Mouse (Mus musculus) hindbrain, postnatal 0 days (tissue): Measurements from ENCODE around the gene Lmo7. TPM values are rescaled to one million over a fixed set of nuclear protein-coding genes. Genes with fewer than 3 reads are reported as not detected.

Experiments used
- ATAC-seq: fragments of 200-750 bp; cut with Nextera tagmentation; 2 replicates; pipeline ENCODE4 v1.8.0; 2017; ENCODE audit warnings: mild to moderate bottlenecking, moderate TSS enrichment, moderate library complexity
- DNase-seq: peaks from one replicate; pipeline ENCODE4 v3.0.0-alpha.2; 2015; ENCODE audit warnings: low spot score
- H3K27ac ChIP-seq: fragments of 300-500 bp; sonication (generic); 2 replicates; pipeline ENCODE4 v1.5.1; 2014; ENCODE audit warnings: mild to moderate bottlenecking
- H3K27me3 ChIP-seq: fragments of 300-500 bp; sonication (generic); 2 replicates; pipeline ENCODE4 v1.6.1; 2014; ENCODE audit warnings: low read length, mixed read lengths; ENCODE audit not compliant: insufficient read depth
- H3K36me3 ChIP-seq: fragments of 300-500 bp; sonication (generic); 2 replicates; pipeline ENCODE4 v1.6.1; 2014; ENCODE audit warnings: low read length, mixed read lengths; ENCODE audit not compliant: insufficient read depth
- H3K4me1 ChIP-seq: fragments of 300-500 bp; sonication (generic); 2 replicates; pipeline ENCODE4 v1.6.1; 2014; ENCODE audit warnings: antibody characterized with exemption, low read length, mixed read lengths; ENCODE audit not compliant: insufficient read depth
- H3K4me2 ChIP-seq: fragments of 300-500 bp; sonication (generic); 2 replicates; pipeline ENCODE4 v1.6.1; 2014; ENCODE audit warnings: low read depth, mild to moderate bottlenecking, low read length, moderate library complexity, mixed read lengths
- H3K4me3 ChIP-seq: fragments of 300-500 bp; sonication (generic); 2 replicates; pipeline ENCODE4 v1.5.1; 2014; ENCODE audit warnings: low read length
- H3K9ac ChIP-seq: fragments of 300-500 bp; sonication (generic); replicated peaks from 2 replicates; pipeline ENCODE4 v1.6.1; 2014; ENCODE audit warnings: mild to moderate bottlenecking, low read length, moderate library complexity, mixed read lengths
- H3K9me3 ChIP-seq: fragments of 300-500 bp; sonication (generic); 2 replicates; pipeline ENCODE4 v1.6.1; 2016; ENCODE audit warnings: low read length, mixed read lengths
- CTCF ChIP-seq: IDR thresholded peaks from 2 replicates; pipeline ENCODE4 v1.5.1; 2016; ENCODE audit warnings: antibody characterized with exemption, control low read depth, low read depth
- WGBS: fragments of 180-500 bp; shearing (Covaris S2); extraction: QIAGEN DNeasy Blood & Tissue Kit; methylation state at CpG from one replicate; pipeline ENCODE4 v1.1.7; 2014; 5-methylcytosine and 5-hydroxymethylcytosine counted together
- polyA plus RNA-seq: library from polyadenylated mRNA; unstranded; fragments of >200 nt; fragmentation: Nextera tagmentation; extraction: Ambion mirVana; gene quantifications from 2 replicates; pipeline ENCODE4 v1.2.1, GENCODE M21; 2015
- total RNA-seq: library from RNA; depleted of rRNA; stranded (reverse); fragments of >200 nt; gene quantifications from 2 replicates; pipeline ENCODE4 v1.2.3, GENCODE M21; 2014

Gene Lmo7
- total and polyA plus RNA-seq, 2 experiments from 2014 or later = 2.3 to 10.6 TPM

GRCm38 (mm10) chr14:101933551-101933950 is 203.8 kb downstream of the Lmo7 start:
- WGBS = 76% methylated on average over 9 of the region's 9 CpGs
- TF ChIP-seq CTCF = no peak
- no peaks in the 10 kb centered on the region for H3K9me3 ChIP-seq
- H3K4me1 ChIP-seq = no peaks in the 10 kb centered on the region
- DNase-seq = no peak
- H3K27ac ChIP-seq = no peak overlapping the region
- H3K4me3 ChIP-seq = no peak overlapping the region
- H3K9ac ChIP-seq = no peak overlapping the region
- H3K4me2 ChIP-seq = no peak overlapping the region
- H3K27me3 ChIP-seq = no peaks in the 10 kb centered on the region
- no peaks in the 10 kb centered on the region for H3K36me3 ChIP-seq
- ATAC-seq = no peak

GRCm38 (mm10) chr14:101942971-101943370 is 213.2 kb downstream of the Lmo7 start:
- H3K4me2 ChIP-seq = peak overlapping the region; percentile 45
- WGBS = 7% methylated on average over 4 of the region's 4 CpGs
- DNase-seq (peak; percentile 83), ATAC-seq (peak; percentile 55)
- H3K27me3 ChIP-seq = no peaks in the 10 kb centered on the region
- H3K4me3 ChIP-seq = no peak overlapping the region
- peak; percentile 87 for TF ChIP-seq CTCF
- no peaks in the 10 kb centered on the region for H3K4me1 ChIP-seq
- no peaks in the 10 kb centered on the region for H3K9me3 ChIP-seq
- no peak overlapping the region for H3K27ac ChIP-seq
- no peaks in the 10 kb centered on the region for H3K36me3 ChIP-seq
- H3K9ac ChIP-seq = no peak overlapping the region

- no peaks in the 10 kb centered on the region for H3K4me1 ChIP-seq
- ATAC-seq (peak; percentile 69), DNase-seq (peak; percentile 84)
- no peak overlapping the region for H3K4me3 ChIP-seq
- no peaks in the 10 kb centered on the region for H3K27me3 ChIP-seq
- no peaks in the 10 kb centered on the region for H3K36me3 ChIP-seq
- H3K9ac ChIP-seq = no peak overlapping the region
- no peak overlapping the region for H3K27ac ChIP-seq
- H3K9me3 ChIP-seq = no peaks in the 10 kb centered on the region
- peak overlapping the region; percentile 16 for H3K4me2 ChIP-seq
- 45% methylated on average over 21 of the region's 21 CpGs for WGBS
- peak; percentile 87 for TF ChIP-seq CTCF
Measured at GRCm38 (mm10) chr14:101946711-101947516, 217.2 kb downstream of the Lmo7 start.

GRCm38 (mm10) chr14:101949114-101949513 is 219.4 kb downstream of the Lmo7 start:
- Histone ChIP-seq H3K4me2 (no peak overlapping the region), H3K4me3 (no peak overlapping the region), H3K27ac (no peak overlapping the region), H3K36me3 (no peaks in the 10 kb centered on the region), H3K27me3 (no peaks in the 10 kb centered on the region), H3K9ac (no peak overlapping the region), H3K4me1 (no peaks in the 10 kb centered on the region), H3K9me3 (no peaks in the 10 kb centered on the region)
- TF ChIP-seq CTCF = peak; percentile 65
- DNase-seq (peak; percentile 60), ATAC-seq (0 out of 2 replicates have a peak, but pooled peaks have one; percentile 27)
- 56% methylated on average over 2 of the region's 2 CpGs for WGBS

DNA sequence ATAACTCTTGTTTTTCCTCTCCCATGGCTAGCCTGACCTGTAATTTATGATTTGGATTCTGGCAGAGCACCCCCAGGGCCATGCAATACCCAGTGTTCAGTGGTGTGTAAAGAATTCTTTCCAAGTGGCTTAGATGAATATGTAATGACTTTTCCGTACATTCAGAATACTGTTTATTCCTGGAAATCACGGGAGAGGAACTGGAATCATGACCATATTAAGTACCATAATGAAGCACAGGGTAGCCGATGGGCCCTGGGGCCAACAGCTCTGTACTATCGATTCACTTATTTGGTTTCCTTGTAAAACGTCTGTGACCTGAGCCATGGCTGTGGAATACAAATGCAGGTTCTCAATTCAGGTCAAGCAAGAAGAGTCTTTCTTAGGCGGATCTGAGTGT is 221.3 kb downstream of the Lmo7 start:
- H3K9ac ChIP-seq = no peak overlapping the region
- H3K4me1 ChIP-seq = no peaks in the 10 kb centered on the region
- no peak overlapping the region for H3K4me2 ChIP-seq
- 56% methylated on average over 6 of the region's 6 CpGs for WGBS
- no peaks in the 10 kb centered on the region for H3K9me3 ChIP-seq
- 0 out of 2 replicates have a peak, but pooled peaks have one; percentile 46 for ATAC-seq
- no peak for TF ChIP-seq CTCF
- H3K4me3 ChIP-seq = no peak overlapping the region
- no peaks in the 10 kb centered on the region for H3K36me3 ChIP-seq
- no peaks in the 10 kb centered on the region for H3K27me3 ChIP-seq
- DNase-seq = no peak
- H3K27ac ChIP-seq = no peak overlapping the region

GRCm38 (mm10) chr14:101953793-101954468 is 224.2 kb downstream of the Lmo7 start:
- H3K4me3 ChIP-seq = no peak overlapping the region
- H3K27ac ChIP-seq = no peak overlapping the region
- 82% methylated on average over 9 of the region's 9 CpGs for WGBS
- no peaks in the 10 kb centered on the region for H3K4me1 ChIP-seq
- DNase-seq = no peak
- no peaks in the 10 kb centered on the region for H3K27me3 ChIP-seq
- no peak overlapping the region for H3K9ac ChIP-seq
- ATAC-seq = no peak
- H3K4me2 ChIP-seq = no peak overlapping the region
- no peaks in the 10 kb centered on the region for H3K36me3 ChIP-seq
- no peaks in the 10 kb centered on the region for H3K9me3 ChIP-seq
- TF ChIP-seq CTCF = no peak
